Mouse (Mus musculus): ENCODE results near the gene Cxcr5. TPM values are rescaled to one million over a fixed set of nuclear protein-coding genes. Genes with fewer than 3 reads are reported as not detected.

Cxcr5 gene
- 0.17 TPM in 2 replicates for polyA plus RNA-seq (2015; fragmentation: Nextera tagmentation; extraction: Ambion mirVana)

DNA sequence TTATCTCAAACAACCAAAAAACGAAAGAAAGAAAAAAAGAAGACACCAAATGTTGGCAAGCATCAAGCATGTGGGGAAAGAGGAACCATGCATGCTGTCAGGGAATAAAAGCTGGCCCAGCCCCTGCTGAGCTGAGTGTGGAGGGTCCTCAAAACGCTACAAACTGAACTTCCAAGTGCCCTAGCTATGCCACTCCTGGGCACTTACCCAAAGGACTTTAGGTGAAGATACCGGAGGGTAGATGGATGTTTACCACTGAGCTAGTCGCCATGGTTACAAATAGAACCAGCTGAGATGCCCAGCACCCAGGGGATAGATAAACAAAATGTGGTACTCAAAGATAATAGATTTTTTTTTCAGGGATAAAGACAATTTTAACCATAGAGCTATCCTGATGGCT is at the start of gene Cxcr5:
Gene Cxcr5 (minus strand): TSS at position 281 of the 400 bp plus-strand sequence.
- no peak within 1 kb of the TSS for H3K4me2 ChIP-seq (replicated peaks; ENCODE audit: low read depth, low read length)
- H3K27me3 ChIP-seq (replicated peaks; ENCODE audit: insufficient read depth, low read length) = no peaks in the 10 kb centered on the region
- no peak for TF ChIP-seq CTCF (IDR thresholded peaks at IDR 0.05)
- no peak for TF ChIP-seq EP300 (IDR thresholded peaks at IDR 0.05)
- H3K9me3 ChIP-seq (ENCODE audit: low read length) = no peaks in the 10 kb centered on the region
- DNase-seq (ENCODE audit: low spot score) (peak; percentile 44), ATAC-seq (peak; percentile 59; the same call in 1 of the 2 replicates)
- no peaks in the 10 kb centered on the region for H3K4me1 ChIP-seq (ENCODE audit: insufficient read depth, low read depth, low read length)
- no peak within 1 kb of the TSS for H3K27ac ChIP-seq (ENCODE audit: low read length)
- H3K36me3 ChIP-seq (ENCODE audit: insufficient read depth, low read length) = no peaks in the 10 kb centered on the region
- H3K9ac ChIP-seq (replicated peaks; ENCODE audit: low read depth) = no peak within 1 kb of the TSS
- 36% methylated on average over 4 of the region's 4 CpGs for WGBS
- no peak within 1 kb of the TSS for H3K4me3 ChIP-seq (ENCODE audit: low read depth, low read length)

DNA sequence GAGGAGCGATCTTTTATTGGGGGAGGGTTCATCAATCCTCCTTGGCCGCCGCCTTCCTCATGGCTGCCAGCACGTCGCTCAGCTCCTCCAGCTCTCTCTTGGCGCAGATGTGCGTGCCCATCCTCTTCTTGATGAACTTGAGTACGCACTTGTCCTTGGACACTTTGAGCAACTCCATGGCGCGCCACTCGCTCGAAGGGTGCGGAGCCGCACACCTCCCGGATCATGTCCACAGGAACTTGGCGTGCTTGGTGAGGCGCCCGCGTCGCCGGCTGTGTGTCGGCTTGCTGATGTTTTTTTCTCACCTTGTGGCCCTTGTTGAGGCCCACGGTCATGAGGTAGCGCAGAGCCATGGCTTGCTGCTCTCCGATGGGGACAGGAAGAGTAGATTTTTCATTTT is 48.7 kb upstream of the Cxcr5 start:
- Histone ChIP-seq H3K9ac (replicated peaks; ENCODE audit: low read depth) (no peak overlapping the region), H3K27ac (ENCODE audit: low read length) (no peak overlapping the region), H3K4me3 (ENCODE audit: low read depth, low read length) (no peak overlapping the region), H3K27me3 (replicated peaks; ENCODE audit: insufficient read depth, low read length) (no peaks in the 10 kb centered on the region), H3K4me2 (replicated peaks; ENCODE audit: low read depth, low read length) (no peak overlapping the region), H3K9me3 (ENCODE audit: low read length) (no peaks in the 10 kb centered on the region), H3K36me3 (ENCODE audit: insufficient read depth, low read length) (peaks cover 39% of the 10 kb centered on the region; the same call in 1 of the 2 replicates), H3K4me1 (ENCODE audit: insufficient read depth, low read depth, low read length) (no peaks in the 10 kb centered on the region; the same call in 1 of the 2 replicates)
- ATAC-seq (no peak), DNase-seq (ENCODE audit: low spot score) (no peak)
- TF ChIP-seq EP300 (IDR thresholded peaks at IDR 0.05) (no peak), CTCF (IDR thresholded peaks at IDR 0.05) (no peak)
- 92% methylated on average over 25 of the region's 25 CpGs for WGBS

DNA sequence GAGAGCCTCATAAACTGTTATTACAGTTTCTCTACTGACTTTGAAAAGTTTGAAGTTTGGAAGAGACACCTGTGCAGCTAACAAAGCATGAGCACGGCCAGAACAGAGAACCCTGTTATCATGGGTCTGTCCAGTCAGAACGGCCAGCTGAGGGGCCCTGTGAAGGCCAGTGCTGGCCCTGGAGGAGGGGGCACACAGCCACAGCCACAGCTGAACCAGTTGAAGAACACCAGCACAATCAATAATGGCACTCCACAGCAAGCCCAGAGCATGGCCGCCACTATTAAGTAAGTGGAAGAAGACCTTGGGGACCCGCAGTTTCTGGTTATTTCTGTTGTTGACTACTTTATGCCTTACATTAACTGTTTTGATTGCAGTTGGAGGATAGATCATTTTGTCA is 45.6 kb upstream of the Cxcr5 start:
- Histone ChIP-seq H3K36me3 (ENCODE audit: insufficient read depth, low read length) (peaks cover 17% of the 10 kb centered on the region; the same call in 1 of the 2 replicates), H3K9ac (replicated peaks; ENCODE audit: low read depth) (no peak overlapping the region), H3K4me2 (replicated peaks; ENCODE audit: low read depth, low read length) (peak overlapping the region; percentile 92; the same call in 1 of the 2 replicates), H3K4me3 (ENCODE audit: low read depth, low read length) (no peak overlapping the region), H3K27me3 (replicated peaks; ENCODE audit: insufficient read depth, low read length) (no peaks in the 10 kb centered on the region), H3K4me1 (ENCODE audit: insufficient read depth, low read depth, low read length) (peaks cover 4% of the 10 kb centered on the region; the same call in 1 of the 2 replicates), H3K27ac (ENCODE audit: low read length) (no peak overlapping the region), H3K9me3 (ENCODE audit: low read length) (no peaks in the 10 kb centered on the region)
- no peak for ATAC-seq
- 43% methylated on average over 4 of the region's 4 CpGs for whole genome bisulfite sequencing
- no peak for DNase-seq (ENCODE audit: low spot score)
- no peak for TF ChIP-seq CTCF (IDR thresholded peaks at IDR 0.05)
- no peak for TF ChIP-seq EP300 (IDR thresholded peaks at IDR 0.05)

GRCm38 (mm10) chr9:44606646-44607045 is 45.0 kb upstream of the Cxcr5 start:
- Histone ChIP-seq H3K27ac (ENCODE audit: low read length) (no peak overlapping the region), H3K4me2 (replicated peaks; ENCODE audit: low read depth, low read length) (peak overlapping the region; percentile 92; the same call in 1 of the 2 replicates), H3K27me3 (replicated peaks; ENCODE audit: insufficient read depth, low read length) (no peaks in the 10 kb centered on the region), H3K9ac (replicated peaks; ENCODE audit: low read depth) (no peak overlapping the region), H3K36me3 (ENCODE audit: insufficient read depth, low read length) (peaks cover 15% of the 10 kb centered on the region; the same call in 1 of the 2 replicates), H3K9me3 (ENCODE audit: low read length) (no peaks in the 10 kb centered on the region), H3K4me3 (ENCODE audit: low read depth, low read length) (peak overlapping the region; percentile 99; the same call in 1 of the 2 replicates), H3K4me1 (ENCODE audit: insufficient read depth, low read depth, low read length) (peaks cover 4% of the 10 kb centered on the region; the same call in 1 of the 2 replicates)
- TF ChIP-seq CTCF (IDR thresholded peaks at IDR 0.05) = no peak
- TF ChIP-seq EP300 (IDR thresholded peaks at IDR 0.05) = no peak
- no peak for ATAC-seq
- 34% methylated on average over 4 of the region's 4 CpGs for WGBS
- DNase-seq (ENCODE audit: low spot score) = no peak

- WGBS = under 1% methylated on average over 13 of the region's 13 CpGs
- H3K9me3 ChIP-seq (ENCODE audit: low read length) = no peaks in the 10 kb centered on the region
- peak overlapping the region; percentile 99 for H3K4me3 ChIP-seq (ENCODE audit: low read depth, low read length)
- DNase-seq (ENCODE audit: low spot score) (peak; percentile 46), ATAC-seq (no peak)
- H3K36me3 ChIP-seq (ENCODE audit: insufficient read depth, low read length) = peaks cover 12% of the 10 kb centered on the region; the same call in 1 of the 2 replicates
- no peaks in the 10 kb centered on the region for H3K27me3 ChIP-seq (replicated peaks; ENCODE audit: insufficient read depth, low read length)
- H3K4me2 ChIP-seq (replicated peaks; ENCODE audit: low read depth, low read length) = peak overlapping the region; percentile 92
- peaks cover 4% of the 10 kb centered on the region; the same call in 1 of the 2 replicates for H3K4me1 ChIP-seq (ENCODE audit: insufficient read depth, low read depth, low read length)
- peak overlapping the region; percentile 100 for H3K9ac ChIP-seq (replicated peaks; ENCODE audit: low read depth)
- H3K27ac ChIP-seq (ENCODE audit: low read length) = peak overlapping the region; percentile 99
- TF ChIP-seq EP300 (IDR thresholded peaks at IDR 0.05) (no peak), CTCF (IDR thresholded peaks at IDR 0.05) (no peak)
Measured at GRCm38 (mm10) chr9:44605616-44606165, 44.0 kb upstream of the Cxcr5 start.

GRCm38 (mm10) chr9:44604779-44605615 is 43.3 kb upstream of the Cxcr5 start, which contains the start of gene Ddx6:
Gene Ddx6 (plus strand): TSS chr9:44604892.
- TF ChIP-seq CTCF (IDR thresholded peaks at IDR 0.05) = no peak
- no peak for TF ChIP-seq EP300 (IDR thresholded peaks at IDR 0.05)
- Histone ChIP-seq H3K27ac (ENCODE audit: low read length) (peak within 1 kb of the TSS; percentile 99), H3K4me1 (ENCODE audit: insufficient read depth, low read depth, low read length) (peaks cover 4% of the 10 kb centered on the region; the same call in 1 of the 2 replicates), H3K9me3 (ENCODE audit: low read length) (no peaks in the 10 kb centered on the region), H3K27me3 (replicated peaks; ENCODE audit: insufficient read depth, low read length) (no peaks in the 10 kb centered on the region), H3K9ac (replicated peaks; ENCODE audit: low read depth) (peak within 1 kb of the TSS; percentile 100), H3K4me3 (ENCODE audit: low read depth, low read length) (peak within 1 kb of the TSS; percentile 99), H3K4me2 (replicated peaks; ENCODE audit: low read depth, low read length) (peak within 1 kb of the TSS; percentile 92), H3K36me3 (ENCODE audit: insufficient read depth, low read length) (0 out of 2 replicates have a peak, but pooled peaks cover 8% of the 10 kb centered on the region)
- WGBS = 0% methylated on average over 56 of the region's 80 CpGs
- ATAC-seq (peak; percentile 72), DNase-seq (ENCODE audit: low spot score) (peak; percentile 82)

Data from lung, postnatal 0 days (tissue).